Mouse (Mus musculus) liver (tissue): ENCODE data around the gene Mapk14.

Experiments
- DNase-seq: peaks from one replicate; pipeline ENCODE4 v3.0.0-alpha.2; 2020; ENCODE audit warnings: mixed read lengths

Gene Mapk14

DNA sequence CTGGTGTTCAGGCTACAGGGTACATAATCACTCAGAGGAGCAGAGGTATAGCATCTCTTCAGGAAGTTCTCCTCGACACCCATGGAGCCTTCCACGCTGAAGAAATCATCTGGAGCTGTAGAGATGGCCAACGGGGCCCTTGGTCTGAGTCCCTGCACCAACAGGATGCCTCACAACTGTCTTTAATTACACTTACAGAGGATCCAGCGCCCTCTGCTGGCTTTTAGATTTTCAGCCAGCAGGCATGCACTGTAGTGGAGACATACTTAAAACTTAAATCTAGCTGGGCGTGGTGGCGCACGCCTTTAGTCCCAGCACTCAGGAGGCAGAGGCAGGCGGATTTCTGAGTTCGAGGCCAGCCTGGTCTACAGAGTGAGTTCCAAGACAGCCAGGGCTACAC, 52.8 kb downstream of the Mapk14 start:
- DNase-seq = peak; percentile 60

DNA sequence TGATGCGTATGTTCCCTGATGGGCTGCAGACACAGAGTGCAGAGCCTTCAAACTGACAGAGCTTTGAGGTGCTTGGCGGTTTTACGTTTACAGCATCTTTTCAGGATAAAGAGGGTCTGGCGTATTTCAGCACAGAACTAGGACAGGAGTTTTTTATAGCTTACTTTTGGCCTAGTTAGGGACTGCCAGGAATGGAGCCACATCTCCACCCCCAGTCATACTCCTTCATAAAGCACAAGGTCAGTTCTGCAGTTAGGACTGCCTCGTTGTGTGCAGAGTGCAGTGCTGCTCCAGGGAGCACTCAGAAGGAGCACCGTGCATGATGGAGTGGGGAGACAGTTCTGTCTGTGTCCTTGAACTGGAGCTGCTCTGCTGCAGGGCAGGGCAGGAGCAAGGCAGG, 54.6 kb downstream of the Mapk14 start:
- DNase-seq = no peak

DNA sequence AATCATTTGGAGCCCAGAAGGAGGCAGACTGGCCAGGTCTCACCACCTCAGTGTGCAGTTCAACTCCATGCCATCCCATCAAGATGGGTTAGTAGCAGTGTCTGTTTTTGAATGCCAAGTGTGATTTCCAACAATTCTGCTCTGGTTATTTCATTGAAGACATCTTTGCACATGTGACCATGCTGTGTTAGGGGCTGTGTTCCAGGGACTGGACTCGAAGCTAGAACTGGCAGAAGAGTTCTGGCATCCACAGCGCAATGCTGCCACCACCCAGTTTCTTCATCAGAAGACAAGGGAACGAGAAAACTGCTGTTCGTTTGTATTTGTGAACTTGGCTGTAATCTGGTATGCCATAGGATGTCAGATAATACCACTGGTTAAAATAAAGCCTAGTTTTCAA, 56.9 kb downstream of the Mapk14 start:
- DNase-seq = no peak

DNA sequence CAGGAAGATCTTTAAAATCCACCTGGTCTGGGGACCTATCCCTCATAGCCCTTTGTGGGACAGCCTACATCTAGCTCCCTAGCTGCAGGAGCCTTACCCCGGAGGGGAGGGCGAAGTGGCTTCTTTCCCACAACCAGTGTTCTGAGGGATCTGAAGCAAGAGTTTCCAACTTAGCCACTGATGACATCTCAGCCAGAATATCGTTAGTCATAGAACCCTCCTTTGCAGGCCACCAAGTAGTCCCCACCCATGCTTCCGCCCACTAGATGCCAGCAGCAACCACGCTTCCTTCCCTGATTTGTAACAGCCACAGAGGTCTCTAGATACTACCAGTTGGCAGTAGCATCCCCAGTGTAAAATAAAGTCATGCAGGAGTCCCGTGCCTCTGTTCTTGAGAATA, 59.5 kb downstream of the Mapk14 start:
- peak; percentile 29 for DNase-seq

DNA sequence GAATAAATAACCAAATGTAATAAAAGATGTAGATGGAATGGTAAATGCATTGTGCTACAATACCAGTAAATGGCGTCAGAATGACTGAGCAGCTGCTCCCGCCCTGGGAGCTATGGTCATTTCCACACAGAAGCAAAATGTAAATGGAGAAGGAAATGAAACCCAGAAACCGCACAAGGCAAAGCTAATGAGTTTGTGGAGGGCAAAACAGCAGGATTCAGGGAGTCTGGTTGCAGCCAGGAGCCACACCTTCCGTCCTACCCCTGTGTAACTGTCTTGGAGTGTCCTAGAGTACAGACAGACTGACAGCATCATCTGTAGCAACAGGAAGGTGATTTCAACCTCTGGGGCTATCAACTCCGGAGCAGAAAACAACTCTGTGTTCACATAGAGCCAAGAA, 65.3 kb downstream of the Mapk14 start:
- DNase-seq = no peak

DNA sequence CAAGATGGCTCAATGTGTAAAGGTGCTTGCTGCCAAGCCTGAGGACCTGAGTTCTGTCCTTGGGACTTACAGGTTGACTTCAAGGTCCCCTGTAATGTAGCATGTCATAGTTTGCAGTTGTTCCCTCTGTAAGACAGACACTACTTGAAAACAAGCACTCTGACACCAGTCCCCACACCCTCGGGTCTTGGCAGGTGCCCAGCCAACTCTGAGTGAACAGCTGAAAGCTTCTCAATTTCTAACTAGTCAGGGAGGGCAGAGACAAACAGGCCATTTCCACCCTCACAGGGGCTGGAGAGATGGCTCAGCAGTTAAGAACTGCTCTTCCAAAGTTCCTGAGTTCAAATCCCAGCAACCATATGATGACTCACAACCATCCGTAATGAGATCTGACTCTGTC, 66.3 kb downstream of the Mapk14 start:
- no peak for DNase-seq

DNA sequence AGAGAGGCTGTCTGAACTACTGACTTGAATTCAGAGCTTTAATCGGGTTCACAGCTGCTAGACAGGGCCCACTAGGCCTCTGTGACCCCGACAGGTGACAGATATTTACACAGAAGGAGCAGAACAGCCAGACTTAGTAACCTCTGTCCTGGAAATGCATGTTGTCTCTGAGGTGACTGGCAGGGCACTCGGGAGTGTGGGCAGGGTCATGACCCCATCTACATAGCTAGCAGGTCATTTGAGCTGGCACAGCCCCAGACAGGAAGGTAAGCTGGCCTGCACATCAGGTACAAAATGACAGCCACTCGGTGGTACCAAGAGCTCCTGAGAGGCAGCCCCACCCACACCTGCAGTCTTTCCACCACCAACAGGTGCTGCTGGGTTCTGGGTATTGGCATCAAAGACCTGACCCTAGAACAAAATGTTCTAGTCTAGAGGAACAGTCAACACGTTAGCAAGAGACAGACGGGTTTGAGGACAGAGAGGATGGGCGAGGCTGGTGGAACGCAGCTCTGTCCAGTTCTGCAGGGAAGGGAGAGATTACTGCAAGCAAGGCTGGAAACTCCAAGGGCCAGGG, 69.7 kb downstream of the Mapk14 start:
- DNase-seq = no peak

DNA sequence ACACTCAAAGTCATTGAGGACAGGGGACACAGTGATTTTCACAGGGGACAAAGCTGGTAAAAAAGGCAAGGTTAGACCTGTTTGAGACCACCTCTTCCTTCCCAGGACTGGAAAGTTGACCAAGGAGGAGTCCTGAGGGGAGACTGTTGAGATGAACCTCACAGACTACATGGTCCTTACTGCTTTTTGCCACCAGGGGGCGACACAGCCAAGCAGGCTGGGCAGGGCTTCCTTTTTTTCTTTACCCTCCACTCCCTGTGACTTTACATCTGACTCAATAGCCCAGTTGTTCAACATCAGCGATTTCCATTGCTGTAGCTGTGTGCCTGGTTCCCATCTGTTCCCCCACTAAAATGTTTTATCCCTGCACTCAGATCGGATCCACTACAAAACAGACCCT, 70.7 kb downstream of the Mapk14 start:
- peak; percentile 82 for DNase-seq

DNA sequence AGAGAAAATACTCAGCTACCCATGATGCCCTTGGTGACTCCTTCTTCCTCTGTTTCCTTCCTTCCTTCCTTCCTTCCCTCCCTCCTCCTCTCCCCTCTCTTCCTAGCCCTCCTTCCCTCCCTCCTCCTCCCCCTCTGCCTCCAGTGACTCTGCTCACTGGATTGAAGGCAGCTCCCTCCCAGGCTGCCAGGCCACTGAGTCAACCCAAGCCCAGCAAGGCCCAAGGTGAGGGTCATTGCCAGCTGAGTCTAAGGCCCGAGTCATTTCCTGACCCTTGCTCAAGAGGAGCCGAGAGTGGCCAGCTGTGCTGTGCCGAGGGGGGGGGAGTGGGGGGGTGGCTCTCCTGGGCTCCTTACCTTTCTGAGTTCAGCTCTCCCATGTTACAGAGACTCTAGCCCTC, 75.1 kb downstream of the Mapk14 start:
- DNase-seq = no peak

DNA sequence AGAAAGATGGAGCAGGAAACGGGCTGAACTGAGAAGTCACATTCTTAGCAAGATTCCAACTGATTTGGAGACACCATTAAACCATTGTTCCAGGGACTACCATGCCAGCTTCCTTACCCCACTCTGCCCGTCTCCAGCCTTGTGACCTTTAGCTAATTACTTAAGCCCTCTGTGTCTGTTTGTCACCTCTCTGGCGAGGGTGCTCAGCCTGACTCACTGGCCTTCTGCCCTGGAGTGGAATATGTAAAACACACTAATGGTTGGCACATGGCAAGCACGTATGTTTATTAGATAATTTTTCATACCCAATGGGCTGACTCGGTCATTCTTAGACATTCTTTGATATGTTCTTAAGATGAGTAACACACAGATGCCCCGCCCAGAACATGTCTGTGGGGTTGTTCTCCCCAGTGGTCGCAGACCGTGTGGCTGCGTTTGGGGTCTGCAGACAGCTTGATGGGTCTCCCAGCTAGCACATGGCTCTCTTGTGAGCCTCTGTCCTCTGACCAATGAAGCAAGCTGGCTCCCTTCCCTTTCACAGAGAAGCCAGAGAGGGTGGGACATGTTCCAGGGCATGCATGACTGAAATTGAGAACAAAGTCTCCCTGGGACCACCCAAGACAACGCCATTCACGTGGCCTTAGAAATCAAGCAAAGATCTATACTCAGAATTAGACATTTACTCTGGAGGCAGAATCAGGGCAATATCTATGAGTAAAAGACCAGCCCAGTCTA, 75.8 kb downstream of the Mapk14 start:
- no peak for DNase-seq

DNA sequence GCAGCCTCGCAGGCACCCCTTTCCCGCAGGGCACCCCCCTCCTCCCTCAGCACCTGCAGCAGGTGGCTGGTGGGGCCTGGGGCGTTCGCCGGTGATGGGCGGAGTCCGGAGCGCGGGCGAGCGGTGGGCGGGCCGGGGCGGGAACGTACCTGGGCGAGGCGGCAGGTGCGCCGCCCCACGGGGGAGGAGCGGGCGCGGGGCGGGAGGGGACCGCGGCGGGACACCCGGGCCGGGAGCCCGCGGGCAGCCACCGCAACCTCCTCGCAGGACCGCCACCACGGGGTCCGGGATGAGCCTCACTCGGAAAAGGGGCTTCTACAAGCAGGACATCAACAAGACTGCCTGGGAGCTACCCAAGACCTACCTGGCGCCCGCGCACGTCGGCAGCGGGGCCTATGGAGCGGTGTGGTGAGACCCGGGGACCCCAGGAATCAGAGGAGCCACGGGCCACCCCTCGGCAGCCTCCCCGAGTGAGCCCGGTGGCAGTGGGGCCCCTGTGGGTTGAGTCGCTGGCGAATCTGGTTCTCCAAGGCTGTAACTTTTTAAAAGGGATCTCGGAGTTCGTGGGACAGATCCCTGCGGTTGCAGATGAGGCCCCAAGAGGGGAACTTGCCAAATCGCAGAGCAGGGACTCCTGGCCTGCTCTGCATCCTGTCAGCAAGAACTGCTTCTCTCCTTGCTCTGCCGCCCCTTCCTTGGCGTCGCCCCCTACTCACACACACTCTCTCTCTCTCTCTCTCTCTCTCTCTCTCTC, 78.2 kb downstream of the Mapk14 start, which contains the start of gene Mapk13:
TSS of gene Mapk13 (plus strand) at position 177 of the 754 bp plus-strand sequence.
- peak; percentile 31 for DNase-seq

DNA sequence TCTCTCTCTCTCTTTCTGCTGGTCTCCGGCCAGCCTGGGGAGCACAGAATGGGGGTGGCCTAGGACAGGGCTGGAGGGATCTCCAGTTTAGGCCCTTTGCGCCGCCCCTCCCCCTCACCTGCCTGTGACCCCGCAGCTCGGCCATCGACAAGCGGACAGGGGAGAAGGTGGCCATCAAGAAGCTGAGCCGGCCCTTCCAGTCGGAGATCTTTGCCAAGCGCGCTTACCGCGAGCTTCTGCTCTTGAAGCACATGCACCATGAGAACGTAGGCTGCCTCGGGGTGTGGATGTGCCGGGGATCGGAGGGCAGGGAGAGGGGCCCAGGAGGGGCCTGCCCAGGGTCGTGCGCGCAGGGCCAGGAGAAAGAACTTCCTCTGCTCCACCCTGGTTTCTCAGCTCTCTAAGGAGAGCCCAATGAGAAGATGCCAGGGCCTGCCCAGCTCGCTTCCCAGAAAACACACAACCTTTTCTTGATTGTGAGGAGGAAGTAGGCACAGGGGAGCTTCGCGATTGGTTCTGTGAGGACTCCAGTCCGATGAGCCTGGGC, 78.8 kb downstream of the Mapk14 start:
- DNase-seq = no peak

DNA sequence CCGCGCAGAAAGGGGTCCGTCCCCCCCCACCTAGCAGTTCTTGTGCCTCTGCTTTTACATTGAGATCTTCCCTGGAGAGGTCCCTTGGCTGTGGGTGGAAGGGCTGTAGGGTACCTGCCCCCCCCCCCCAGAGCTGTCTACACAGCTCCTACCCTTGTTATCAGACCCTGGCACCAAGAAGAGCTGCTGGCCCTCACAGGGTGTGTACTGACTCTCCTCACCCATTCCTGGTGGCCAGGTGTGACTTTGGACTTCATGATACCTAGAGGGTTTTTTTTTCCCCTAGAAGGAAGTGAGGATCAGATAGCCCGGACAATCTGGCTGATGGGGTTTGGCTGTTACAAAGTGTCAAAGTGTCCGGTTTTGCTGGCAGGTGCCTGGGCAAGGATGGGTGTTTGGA, 80.2 kb downstream of the Mapk14 start:
- no peak for DNase-seq

DNA sequence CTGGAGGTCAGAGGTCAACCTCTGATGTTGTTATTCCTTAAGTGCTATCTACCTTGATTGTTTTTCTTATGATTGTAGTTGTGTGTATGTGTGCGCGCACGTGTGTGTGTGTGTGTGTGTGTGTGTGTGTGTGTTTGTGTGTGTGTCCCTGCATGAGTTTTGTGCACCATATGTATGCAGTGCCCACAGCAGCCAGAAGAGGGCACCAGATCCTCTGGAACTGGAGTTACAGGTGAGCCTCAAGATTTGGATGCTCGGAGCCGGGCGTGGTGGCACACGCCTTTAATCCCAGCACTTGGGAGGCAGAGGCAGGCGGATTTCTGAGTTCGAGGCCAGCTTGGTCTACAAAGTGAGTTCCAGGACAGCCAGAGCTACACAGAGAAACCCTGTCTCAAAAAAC, 83.2 kb downstream of the Mapk14 start:
- peak; percentile 39 for DNase-seq

DNA sequence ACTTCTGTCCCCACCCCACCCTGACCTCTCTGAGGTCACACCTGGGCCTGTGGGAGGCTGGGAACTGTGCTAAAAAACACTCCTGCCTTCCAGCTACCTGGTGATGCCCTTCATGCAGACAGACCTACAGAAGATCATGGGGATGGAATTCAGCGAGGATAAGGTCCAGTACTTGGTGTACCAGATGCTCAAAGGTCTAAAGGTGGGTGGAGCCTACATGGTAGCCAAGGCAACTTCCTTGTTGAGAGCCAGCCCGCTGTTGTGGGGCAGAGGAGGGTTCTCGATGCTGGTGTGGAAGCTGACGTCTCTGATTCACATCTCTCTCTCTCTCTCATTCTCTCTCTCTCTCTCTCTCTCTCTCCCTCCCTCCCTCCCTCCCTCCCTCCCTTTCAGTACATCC, 84.0 kb downstream of the Mapk14 start:
- no peak for DNase-seq

DNA sequence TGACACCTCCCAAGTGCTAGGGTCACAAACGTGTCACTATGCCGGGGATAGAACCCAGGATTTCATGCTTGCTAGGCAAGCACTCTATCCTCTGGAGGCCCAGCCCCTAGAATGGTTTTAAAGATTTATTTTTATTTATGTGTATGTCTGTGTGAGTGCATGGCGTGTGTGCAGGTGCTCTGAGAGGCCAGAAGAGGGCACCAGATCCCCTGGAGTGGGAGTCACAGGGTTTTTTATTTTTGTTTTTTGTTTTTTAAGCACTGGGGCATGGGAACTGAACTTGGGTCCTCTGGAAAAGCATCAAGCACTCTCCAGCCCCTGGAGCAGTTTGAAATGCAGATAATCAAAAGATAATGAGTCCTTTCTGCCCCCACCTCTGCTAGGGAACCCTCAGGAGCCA, 85.7 kb downstream of the Mapk14 start:
- no peak for DNase-seq

DNA sequence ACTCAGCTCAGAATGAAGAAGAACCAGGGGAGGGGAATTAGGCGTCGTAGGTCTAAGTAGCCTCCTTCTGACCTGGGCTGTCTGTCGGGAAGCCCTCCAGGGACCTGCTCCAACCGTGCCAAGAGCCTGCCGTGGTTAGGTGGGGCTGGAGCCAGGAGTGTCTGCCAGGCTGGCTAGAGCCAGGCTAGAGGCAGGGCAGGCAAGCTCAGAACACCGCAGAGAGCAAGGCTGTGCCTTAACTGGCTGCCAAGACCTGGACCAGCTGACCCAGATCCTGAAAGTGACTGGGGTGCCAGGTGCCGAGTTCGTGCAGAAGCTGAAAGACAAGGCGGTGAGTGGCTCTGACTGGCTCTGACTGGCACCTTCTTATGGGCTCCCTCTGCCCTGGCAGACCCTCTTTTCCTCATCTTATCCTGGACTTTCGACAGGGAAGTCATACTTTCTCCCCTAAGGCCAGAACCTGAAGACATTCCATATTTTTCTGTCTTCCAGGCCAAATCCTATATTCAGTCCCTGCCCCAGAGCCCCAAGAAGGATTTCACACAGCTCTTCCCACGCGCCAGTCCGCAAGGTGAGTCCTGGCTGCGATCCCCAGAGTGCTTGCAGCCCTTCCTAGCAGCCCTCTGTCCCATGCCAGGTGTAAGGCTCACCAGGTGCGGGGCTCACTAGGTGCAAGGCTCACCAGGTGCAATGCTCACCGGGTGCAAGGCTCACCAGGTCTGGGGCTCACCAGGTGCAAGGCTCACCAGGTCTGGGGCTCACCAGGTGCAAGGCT, 86.3 kb downstream of the Mapk14 start:
- no peak for DNase-seq

DNA sequence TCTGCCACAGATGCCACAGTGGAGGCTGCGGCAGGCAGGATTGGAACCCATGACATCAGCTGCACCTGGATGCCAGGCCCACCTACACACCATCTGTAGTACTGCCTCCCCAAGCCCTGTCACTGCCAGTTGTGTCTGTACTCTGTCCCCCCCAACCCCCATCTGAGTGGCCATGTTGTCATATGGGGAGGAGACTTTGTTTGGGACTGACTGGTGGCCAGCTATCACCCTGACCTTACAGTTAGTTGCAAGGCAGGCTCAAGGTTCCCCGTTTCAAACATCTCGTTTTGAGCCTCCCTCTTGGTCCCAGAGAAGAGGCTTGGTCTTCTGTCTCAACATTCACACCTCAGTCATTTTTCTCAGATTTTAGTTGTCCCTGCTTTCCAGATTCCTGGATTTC, 88.6 kb downstream of the Mapk14 start:
- DNase-seq = no peak

DNA sequence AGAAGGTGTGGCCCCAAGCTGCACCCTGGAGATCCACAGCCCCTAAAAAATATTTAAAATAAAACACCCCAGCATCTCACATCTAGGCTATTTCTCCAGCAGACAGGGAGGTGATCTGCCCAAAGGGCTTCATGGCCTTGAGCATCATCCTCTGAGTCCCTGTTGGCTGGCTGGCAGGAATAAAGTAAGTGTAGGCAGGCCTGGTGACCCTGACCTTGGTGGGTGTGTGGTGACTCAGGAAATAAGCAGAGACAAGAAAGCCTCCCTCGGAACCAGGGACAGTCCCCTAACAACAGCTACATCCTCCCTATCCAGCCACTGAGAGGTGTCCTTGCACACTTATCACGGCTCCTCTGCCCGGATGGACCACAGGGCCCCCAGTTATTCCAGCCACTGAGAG, 89.7 kb downstream of the Mapk14 start:
- DNase-seq = no peak

DNA sequence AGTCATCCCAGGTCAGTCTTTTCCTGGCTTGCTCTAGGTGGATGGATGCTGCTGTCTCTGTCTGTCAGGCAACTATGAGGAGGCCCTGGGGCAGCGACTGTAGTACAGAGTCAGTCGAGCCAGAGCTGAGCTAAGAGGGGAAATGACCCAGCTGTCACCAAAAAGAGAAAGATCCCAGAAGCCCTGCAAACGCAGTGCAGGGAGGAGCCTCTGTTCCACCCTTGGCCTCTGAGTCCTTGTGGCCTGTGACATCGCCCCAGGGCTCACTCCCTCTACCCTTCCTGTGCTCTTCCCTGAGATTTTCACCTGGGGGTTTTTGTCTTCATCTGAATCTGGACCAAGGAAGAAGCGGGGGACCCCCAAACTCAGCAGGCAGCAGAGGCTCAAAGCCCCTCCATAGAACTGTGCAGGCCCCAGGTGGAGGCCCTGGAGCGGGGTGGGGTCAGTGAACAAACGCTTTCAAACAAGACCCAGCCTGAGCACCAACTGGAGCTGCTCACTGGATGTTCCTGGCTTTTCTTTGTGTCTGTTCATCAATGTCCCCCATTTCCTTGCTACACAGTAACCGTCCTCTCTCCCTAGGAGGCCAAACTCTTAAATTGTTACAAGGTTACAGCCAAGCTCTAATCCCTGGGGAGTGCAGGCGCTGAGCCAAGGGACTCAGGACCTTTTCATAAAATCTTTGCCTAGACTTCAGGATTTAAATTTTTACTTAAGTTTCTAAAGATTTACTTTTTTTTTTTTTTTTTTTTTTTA, 90.3 kb downstream of the Mapk14 start:
- DNase-seq = no peak

DNA sequence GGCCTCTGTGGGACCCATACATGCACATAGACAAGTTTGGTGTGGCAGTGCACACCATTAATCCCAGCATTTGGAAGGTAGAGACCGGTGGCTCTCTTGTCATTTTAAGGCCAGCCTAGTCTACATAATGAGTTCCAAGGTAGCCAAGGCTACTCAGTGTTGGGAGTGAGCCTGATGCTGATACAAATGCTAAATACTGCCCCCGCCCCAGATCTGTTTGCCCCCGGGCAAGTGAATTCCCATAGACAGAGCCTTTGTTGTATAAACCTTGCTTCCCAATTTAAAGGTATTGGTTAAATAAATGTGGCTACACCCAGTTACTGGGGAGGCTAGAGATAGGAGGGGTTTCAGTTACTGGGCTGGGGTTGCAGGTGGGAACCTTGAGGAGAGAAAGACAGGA, 93.9 kb downstream of the Mapk14 start:
- DNase-seq = no peak

DNA sequence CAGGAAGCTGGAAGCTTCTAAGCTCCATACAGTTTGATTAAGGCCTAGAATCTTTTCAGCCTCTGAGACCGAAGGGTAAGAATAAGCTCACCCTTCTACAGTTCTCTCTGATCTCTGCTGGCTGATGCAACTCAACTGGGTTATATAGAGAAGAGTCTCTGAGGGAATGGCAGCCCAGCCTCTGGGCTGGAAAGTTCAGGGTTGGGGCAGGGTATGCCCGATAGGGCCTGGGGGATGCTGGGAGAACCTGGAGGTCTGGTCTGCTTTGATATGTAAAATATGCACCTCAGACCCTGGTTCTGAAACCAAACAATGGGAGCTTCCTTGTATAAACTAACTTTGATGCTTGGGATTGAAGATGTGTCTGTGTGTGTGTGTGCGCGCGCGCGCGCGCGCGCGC, 96.4 kb downstream of the Mapk14 start:
- DNase-seq = no peak
